8 mouse cellular contexts compared by ENCODE assay signal in genomic region chr7:4922508-4922907, GRCm38 (mm10). TPM values are rescaled to one million over a fixed set of nuclear protein-coding genes. Genes with fewer than 3 reads are reported as not detected.
A peak's percentile ranks its signal among the peaks of the same experiment; 100 is the strongest.
DNase-seq lines count a peak whose midpoint lies in the region; ATAC-seq and TF ChIP-seq lines count a peak whose summit lies in the region.

No protein-coding gene starts in this region.

- peak; percentile 69 for DNase-seq in adrenal gland, adult 8-10 months
- peak; percentile 92 for DNase-seq in embryo, embryonic 10 days (ENCODE audit: low spot score)
- peak; percentile 62 for DNase-seq in gastrocnemius, postnatal 25 days
- peak; percentile 85 to 88 for DNase-seq in left cerebral cortex, adult 2 months (ENCODE audit: extremely low spot score in 1 of 2, low spot score in 2 of 2)
- DNase-seq in lung, postnatal 25 days (ENCODE audit: low spot score) = peak; percentile 48
- DNase-seq in right cerebral cortex, adult 18-20 months = peak; percentile 92

- peak overlapping the region; percentile 99 for H3K27ac ChIP-seq in left cerebral cortex, adult 2 months

- no peak for TF ChIP-seq CTCF in left cerebral cortex, adult 2 months (IDR thresholded peaks at IDR 0.05)

- peak; percentile 73 for ATAC-seq in inflammation-experienced regulatory T-cells, adult 6 months
- ATAC-seq in erythroid progenitor cell, adult 5-6 weeks (replicated peaks; ENCODE audit: low FRiP score, poor library complexity, severe bottlenecking) = no peak

- H3K4me3 ChIP-seq in left cerebral cortex, adult 2 months = peak overlapping the region; percentile 59

- intact Hi-C loops in left cerebral cortex, adult 2 months (cut with DNase I) = no loop called here

RNA-seq across cellular contexts. Expression of gene Nat14, which starts 0.7 kb away (rescaled TPM):
- 10 to 100 TPM in 2 of 4 experiments, 1 to 10 TPM in 2; 8.5 to 13.3 (median 10.4) TPM for total RNA-seq in adrenal gland, adult 8-10 months (2022)
- 1 to 10 TPM; 3.7 to 5.2 TPM for total RNA-seq in gastrocnemius, postnatal 25 days (2021)
- polyA plus RNA-seq in inflammation-experienced regulatory T-cells, adult 6 months (2017; shearing (Covaris generic)) = under 1 TPM in 2 of 3 experiments, not detected in 1; 0.34 to 0.44 TPM
- total RNA-seq in left cerebral cortex, adult 2 months (2021) = 100 to 1,000 TPM in 1 of 2 experiments, 10 to 100 TPM in 1; 99.7 to 109 TPM
- 2.9 TPM in 1 of 2 replicates, not detected in the other for total RNA-seq in erythroid progenitor cell, adult 5-6 weeks (2015; ENCODE audit: low replicate concordance)
- total RNA-seq in erythroid progenitor cell, adult 5-6 weeks (2017; ENCODE audit: low replicate concordance) = 0.64 and 4.4 TPM in 2 replicates

RNA-seq across cellular contexts. Expression of gene Ssc5d, which starts 3.1 kb away (rescaled TPM):
- total RNA-seq in adrenal gland, adult 8-10 months (2022) = 1 to 10 TPM; 1.7 to 4.5 (median 2.2) TPM
- total RNA-seq in gastrocnemius, postnatal 25 days (2021) = 10 to 100 TPM; 10.1 to 11.6 TPM
- not detected for polyA plus RNA-seq in inflammation-experienced regulatory T-cells, adult 6 months (2017; shearing (Covaris generic))
- total RNA-seq in left cerebral cortex, adult 2 months (2021) = 1 to 10 TPM; 2.8 to 4.4 TPM
- not detected in 2 replicates for total RNA-seq in erythroid progenitor cell, adult 5-6 weeks (2015; ENCODE audit: low replicate concordance)
- total RNA-seq in erythroid progenitor cell, adult 5-6 weeks (2017; ENCODE audit: low replicate concordance) = not detected in 2 replicates

RNA-seq across cellular contexts. Expression of gene Zfp628, which starts 7.5 kb away (rescaled TPM):
- total RNA-seq in adrenal gland, adult 8-10 months (2022) = 10 to 100 TPM; 14.4 to 20.6 (median 16.2) TPM
- 1 to 10 TPM; 6.8 to 8.3 TPM for total RNA-seq in gastrocnemius, postnatal 25 days (2021)
- 1 to 10 TPM in 2 of 3 experiments, under 1 TPM in 1; 0.93 to 1.8 (median 1.6) TPM for polyA plus RNA-seq in inflammation-experienced regulatory T-cells, adult 6 months (2017; shearing (Covaris generic))
- total RNA-seq in left cerebral cortex, adult 2 months (2021) = 10 to 100 TPM; 15.8 to 16.4 TPM
- 7.1 and 8.6 TPM in 2 replicates for total RNA-seq in erythroid progenitor cell, adult 5-6 weeks (2015; ENCODE audit: low replicate concordance)
- total RNA-seq in erythroid progenitor cell, adult 5-6 weeks (2017; ENCODE audit: low replicate concordance) = 4.6 and 11.6 TPM in 2 replicates

RNA-seq across cellular contexts. Expression of gene Gm36210, which starts 16.2 kb away (rescaled TPM):
- total RNA-seq in adrenal gland, adult 8-10 months (2022) = under 1 TPM in 1 of 4 experiments, not detected in 3; 0.26 TPM
- total RNA-seq in gastrocnemius, postnatal 25 days (2021) = under 1 TPM; 0.21 to 0.36 TPM
- polyA plus RNA-seq in inflammation-experienced regulatory T-cells, adult 6 months (2017; shearing (Covaris generic)) = not detected
- under 1 TPM; 0.27 to 0.28 TPM for total RNA-seq in left cerebral cortex, adult 2 months (2021)
- not detected in 2 replicates for total RNA-seq in erythroid progenitor cell, adult 5-6 weeks (2015; ENCODE audit: low replicate concordance)
- not detected in 2 replicates for total RNA-seq in erythroid progenitor cell, adult 5-6 weeks (2017; ENCODE audit: low replicate concordance)

RNA-seq across cellular contexts. Expression of gene Sbk2, which starts 41.7 kb away (rescaled TPM):
- 1 to 10 TPM in 2 of 4 experiments, under 1 TPM in 1, not detected in 1; 0.45 to 2.1 (median 1.8) TPM for total RNA-seq in adrenal gland, adult 8-10 months (2022)
- total RNA-seq in gastrocnemius, postnatal 25 days (2021) = 10 to 100 TPM; 29.0 to 60.0 TPM
- polyA plus RNA-seq in inflammation-experienced regulatory T-cells, adult 6 months (2017; shearing (Covaris generic)) = 1 to 10 TPM in 2 of 3 experiments, not detected in 1; 1.2 to 2.0 TPM
- under 1 TPM in 1 of 2 experiments, not detected in 1; 0.91 TPM for total RNA-seq in left cerebral cortex, adult 2 months (2021)
- total RNA-seq in erythroid progenitor cell, adult 5-6 weeks (2015; ENCODE audit: low replicate concordance) = not detected in 2 replicates
- total RNA-seq in erythroid progenitor cell, adult 5-6 weeks (2017; ENCODE audit: low replicate concordance) = not detected in 2 replicates

Comparison
In these comparisons a context has a peak if more than half of its experiments do, and no peak if none do; other contexts are left out.
1. RNA of gene Nat14, which starts 0.7 kb away (total RNA-seq): 99.7 to 109 TPM in left cerebral cortex, adult 2 months; 8.5 to 13.3 TPM in adrenal gland, adult 8-10 months, 3.7 to 5.2 TPM in gastrocnemius, postnatal 25 days and 0.64 to 4.4 TPM in erythroid progenitor cell, adult 5-6 weeks; every median in the first group is over 4 times any median in the second.
2. Peak in every context shown above with its lines, with median percentiles within 50 percentile points of each other: DNase-seq.